Mouse (Mus musculus): ENCODE data around the gene Dpp6.

The Dpp6 gene

GRCm38 (mm10) chr5:27060114-27060513, 243.1 kb downstream of the Dpp6 start:
- in situ Hi-C loops (cut with MboI, MseI) = no loop called here

- in situ Hi-C loops (cut with MboI, MseI) = no loop called here
Observed at GRCm38 (mm10) chr5:27063871-27064270, 246.9 kb downstream of the Dpp6 start.

- in situ Hi-C loops (cut with MboI, MseI) = no loop called here
Observed at GRCm38 (mm10) chr5:27066837-27067236, 249.8 kb downstream of the Dpp6 start.

- in situ Hi-C loops (cut with MboI, MseI) = no loop called here
Observed at GRCm38 (mm10) chr5:27075131-27075591, 258.2 kb downstream of the Dpp6 start.

GRCm38 (mm10) chr5:27076046-27076445, 259.0 kb downstream of the Dpp6 start:
- in situ Hi-C loops (cut with MboI, MseI) = no loop called here

- in situ Hi-C loops (cut with MboI, MseI) = no loop called here
Observed at GRCm38 (mm10) chr5:27077821-27078220, 260.8 kb downstream of the Dpp6 start.

GRCm38 (mm10) chr5:27081275-27081674, 264.3 kb downstream of the Dpp6 start:
- in situ Hi-C loops (cut with MboI, MseI) = no loop called here

GRCm38 (mm10) chr5:27083762-27084161, 266.8 kb downstream of the Dpp6 start:
- in situ Hi-C loops (cut with MboI, MseI) = no loop called here

GRCm38 (mm10) chr5:27108221-27108620, 291.2 kb downstream of the Dpp6 start:
- in situ Hi-C loops (cut with MboI, MseI) = no loop called here

GRCm38 (mm10) chr5:27122479-27122878, 305.5 kb downstream of the Dpp6 start:
- in situ Hi-C loops (cut with MboI, MseI) = no loop called here

- in situ Hi-C loops (cut with MboI, MseI) = no loop called here
Observed at GRCm38 (mm10) chr5:27122944-27123343, 305.9 kb downstream of the Dpp6 start.

- in situ Hi-C loops (cut with MboI, MseI) = no loop called here
Observed at GRCm38 (mm10) chr5:27126034-27126433, 309.0 kb downstream of the Dpp6 start.

GRCm38 (mm10) chr5:27133196-27133595, 316.2 kb downstream of the Dpp6 start:
- in situ Hi-C loops (cut with MboI, MseI) = no loop called here

GRCm38 (mm10) chr5:27134436-27135005, 317.5 kb downstream of the Dpp6 start:
- in situ Hi-C loops (cut with MboI, MseI) = no loop called here

- in situ Hi-C loops (cut with MboI, MseI) = no loop called here
Observed at GRCm38 (mm10) chr5:27147397-27147945, 330.5 kb downstream of the Dpp6 start.

- in situ Hi-C loops (cut with MboI, MseI) = no loop called here
Observed at GRCm38 (mm10) chr5:27151017-27151416, 334.0 kb downstream of the Dpp6 start.

- in situ Hi-C loops (cut with MboI, MseI) = no loop called here
Observed at GRCm38 (mm10) chr5:27155671-27156070, 338.7 kb downstream of the Dpp6 start.

GRCm38 (mm10) chr5:27156366-27156765, 339.4 kb downstream of the Dpp6 start:
- in situ Hi-C loops (cut with MboI, MseI) = no loop called here

GRCm38 (mm10) chr5:27161122-27161645, 344.2 kb downstream of the Dpp6 start:
- in situ Hi-C loops (cut with MboI, MseI) = loop anchor here (10.0 kb wide), 1 partner anchor 356 kb away; no protein-coding TSS in a partner anchor

GRCm38 (mm10) chr5:27168550-27168949, 351.5 kb downstream of the Dpp6 start:
- in situ Hi-C loops (cut with MboI, MseI) = loop anchor here (10.0 kb wide), 1 partner anchor 364 kb away; no protein-coding TSS in a partner anchor

- in situ Hi-C loops (cut with MboI, MseI) = no loop called here
Observed at GRCm38 (mm10) chr5:27184963-27185362, 368.0 kb downstream of the Dpp6 start.

GRCm38 (mm10) chr5:27191242-27191969, 374.4 kb downstream of the Dpp6 start:
- in situ Hi-C loops (cut with MboI, MseI) = no loop called here

GRCm38 (mm10) chr5:27194157-27194556, 377.2 kb downstream of the Dpp6 start:
- in situ Hi-C loops (cut with MboI, MseI) = no loop called here

Measured in regulatory T cell (primary cell).